Mouse (Mus musculus) kidney, postnatal 25 days (tissue): ENCODE results near the gene Plekhh2.

ENCODE experiments used
- DNase-seq, 2 experiments: peaks; one replicate each; pipeline ENCODE4 v3.0.0; 2021; ENCODE audit warnings: mixed read lengths in 2 of 2

The Plekhh2 gene

DNA sequence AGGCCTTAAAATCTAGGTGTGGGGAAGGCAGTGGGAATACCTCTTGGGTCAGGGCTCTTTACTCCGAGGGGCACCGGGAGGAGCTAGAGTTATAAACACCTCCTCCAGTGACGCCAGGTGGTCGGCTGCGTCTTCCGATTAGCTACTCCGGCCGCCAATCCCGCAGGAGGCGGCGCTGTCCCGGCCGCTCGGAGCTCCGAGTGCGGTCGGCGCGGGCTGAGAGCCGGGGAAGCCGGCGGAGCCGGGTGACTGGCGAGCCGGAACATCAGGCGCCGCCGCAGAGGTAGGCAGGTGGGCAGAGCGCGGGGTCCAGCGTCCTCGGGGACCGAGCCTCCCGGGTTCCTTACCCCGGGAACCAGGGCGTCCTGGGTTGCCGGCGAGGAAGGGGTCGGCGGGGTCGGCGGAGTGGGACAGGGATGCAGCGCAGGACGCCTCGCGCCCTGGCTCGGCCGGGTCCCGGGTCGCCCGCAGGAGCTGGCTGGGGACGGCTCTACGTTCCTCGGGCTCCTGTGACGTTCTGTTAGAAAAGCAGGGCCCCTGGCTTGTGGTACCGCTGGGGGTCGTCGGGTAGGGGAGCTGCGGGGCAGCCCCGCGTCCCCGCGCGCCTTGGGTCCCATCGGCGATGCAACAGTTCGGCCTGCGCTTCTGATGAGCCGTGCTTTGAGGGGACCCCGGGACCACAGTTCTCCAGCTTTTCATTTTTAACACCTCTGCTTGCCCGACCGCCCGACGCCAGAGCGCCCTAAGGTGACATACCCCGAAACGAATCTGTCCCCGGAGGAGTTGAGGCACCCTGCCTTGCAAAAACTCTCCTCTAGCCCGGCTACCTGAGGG lies at the start of gene Plekhh2:
Gene Plekhh2, plus strand, starts transcription at position 214 of the 834 bp plus-strand sequence.
- peak; percentile 85 to 92 for DNase-seq

DNA sequence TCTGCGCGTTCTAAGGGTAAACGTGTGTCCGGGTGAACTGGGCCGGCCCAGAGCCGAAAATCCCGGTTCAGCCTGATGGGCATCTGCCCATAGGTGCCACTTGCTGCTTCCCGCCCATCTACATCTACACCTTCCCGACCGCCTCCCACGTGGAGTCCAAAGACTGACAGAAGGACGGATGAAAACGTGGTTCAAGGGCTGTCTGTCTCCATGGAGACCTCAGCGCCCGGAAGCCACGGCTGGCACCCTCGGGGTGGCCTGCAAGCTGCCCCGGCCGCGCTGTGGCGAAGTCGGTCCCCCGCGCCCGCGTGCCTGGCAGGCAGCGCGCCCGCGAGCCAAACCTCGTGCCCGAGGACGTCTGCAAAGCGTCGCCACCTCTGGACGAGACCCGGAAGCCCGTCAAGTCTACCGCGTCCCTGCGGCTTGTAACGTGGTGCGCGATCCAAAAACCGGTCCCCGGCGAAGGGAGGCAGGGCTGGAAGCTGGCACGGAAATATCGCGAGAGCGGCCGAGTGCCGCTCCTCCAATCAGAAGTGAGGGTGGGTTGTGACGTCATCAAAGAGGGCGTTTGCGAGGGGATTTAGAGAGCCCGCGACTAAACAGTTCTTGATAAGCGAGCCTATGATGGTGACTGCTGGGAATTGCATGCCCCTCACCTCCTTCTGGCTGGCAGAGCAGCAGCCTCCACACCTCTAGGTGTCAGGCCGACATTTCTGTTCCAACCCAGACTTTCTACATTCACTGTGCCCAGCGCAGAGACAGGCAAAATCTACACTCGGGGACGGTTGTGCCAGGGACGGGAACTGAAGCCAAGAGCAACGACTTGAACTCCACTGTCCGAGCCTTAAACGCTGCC lies 45.7 kb upstream of the Plekhh2 start, which contains the start of gene Thada:
Gene Thada, minus strand, starts transcription at position 453 of the 856 bp plus-strand sequence.
- DNase-seq = peak; percentile 98

DNA sequence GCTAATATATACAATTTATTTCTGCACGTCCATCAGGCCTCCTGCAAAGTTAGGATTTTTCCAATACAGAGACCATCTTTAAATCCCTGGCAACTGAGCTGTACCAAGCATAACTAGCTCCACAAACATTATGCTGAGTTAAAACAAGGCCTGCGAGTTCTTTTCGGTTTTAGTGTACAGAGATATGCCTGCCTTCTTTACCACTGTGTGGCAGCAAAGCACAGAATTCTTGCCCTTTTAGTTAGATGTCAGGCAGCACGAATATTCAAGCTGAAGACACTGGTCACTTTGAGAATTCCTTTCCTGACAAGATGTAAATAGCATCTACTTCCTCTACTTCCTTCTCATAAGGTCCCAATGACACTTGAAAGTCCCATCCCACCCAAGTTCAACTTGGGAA lies 37.4 kb upstream of the Plekhh2 start:
- peak in 1 of 2 experiments; percentile 35 for DNase-seq

DNA sequence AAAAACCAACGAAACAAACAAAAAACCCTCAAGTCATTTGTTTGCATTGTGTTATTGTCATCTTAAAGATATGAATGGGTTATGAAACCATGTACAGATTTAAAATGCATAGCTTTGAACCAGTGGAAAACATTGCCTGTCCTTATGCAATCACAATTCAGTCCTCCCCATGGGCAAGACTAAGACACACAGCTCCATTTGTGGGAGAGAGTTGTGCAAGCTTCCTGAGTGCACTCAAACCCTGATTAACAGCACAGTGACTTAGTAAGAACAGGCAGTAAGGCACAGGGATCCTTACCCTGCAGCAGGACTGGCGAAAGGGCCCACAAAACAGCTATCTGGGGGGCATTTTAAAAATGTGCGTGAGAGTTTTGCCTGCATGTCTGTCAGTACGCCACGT lies 34.5 kb upstream of the Plekhh2 start:
- no peak for DNase-seq

DNA sequence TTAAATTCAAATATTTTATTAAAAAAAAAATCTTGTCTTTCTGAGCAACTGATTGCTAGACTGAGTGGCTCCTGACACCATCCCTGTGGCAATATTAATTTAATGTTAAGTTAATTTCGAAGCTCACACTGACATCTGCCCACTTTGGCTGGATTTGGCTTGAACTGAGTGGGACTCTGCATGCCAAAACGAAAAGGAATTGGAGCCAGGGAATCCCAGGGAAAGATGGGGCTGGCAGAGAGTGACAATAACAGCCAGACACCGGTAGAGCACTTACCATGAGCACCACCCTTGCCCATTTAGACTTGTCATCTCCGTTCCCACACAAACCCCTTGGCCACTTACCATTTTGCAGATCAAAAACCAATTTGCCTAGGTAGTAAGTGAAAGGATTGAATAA lies 33.4 kb upstream of the Plekhh2 start:
- no peak for DNase-seq

DNA sequence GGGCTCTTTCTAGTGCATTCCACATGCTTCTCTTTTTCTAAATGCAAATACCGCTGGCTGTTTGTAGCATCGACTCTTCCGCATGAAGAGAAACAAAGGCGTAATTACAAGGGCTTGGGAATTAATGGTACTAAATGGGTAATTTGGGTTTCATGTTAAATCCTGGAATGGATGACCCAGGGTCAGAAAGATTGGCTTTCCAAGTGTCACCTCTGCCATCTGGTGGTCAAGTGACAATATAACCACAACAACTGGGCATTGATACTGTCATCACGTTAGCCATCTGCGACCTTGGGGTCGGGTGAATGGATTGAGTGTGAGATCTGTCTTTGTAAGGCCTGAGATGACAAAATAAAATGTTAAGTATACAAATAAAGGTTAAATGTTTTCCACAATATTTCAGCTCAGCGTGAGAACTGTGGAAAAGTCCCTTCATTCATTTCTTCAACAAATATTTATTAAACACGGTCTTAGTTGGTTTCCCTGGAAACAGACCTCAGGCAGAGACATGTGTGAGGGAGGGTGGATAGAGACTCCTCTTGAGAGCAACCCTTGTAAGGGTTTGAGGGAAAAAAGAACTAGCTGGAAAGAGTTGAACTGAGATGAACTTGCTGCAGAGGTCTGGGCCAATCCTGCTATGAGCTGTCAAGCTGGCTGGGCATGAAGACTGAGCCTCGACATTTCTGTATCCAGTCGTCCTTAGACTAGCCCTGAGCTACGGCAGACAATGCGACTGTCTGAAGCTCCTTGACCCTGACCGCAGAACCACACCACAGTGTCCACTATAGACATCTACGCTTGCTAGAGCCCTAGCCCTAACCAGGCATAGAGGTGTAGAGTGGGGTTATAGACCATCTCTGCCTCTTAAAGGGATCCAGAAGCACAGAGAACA lies 31.0 kb upstream of the Plekhh2 start:
- peak in 1 of 2 experiments; percentile 30 for DNase-seq

DNA sequence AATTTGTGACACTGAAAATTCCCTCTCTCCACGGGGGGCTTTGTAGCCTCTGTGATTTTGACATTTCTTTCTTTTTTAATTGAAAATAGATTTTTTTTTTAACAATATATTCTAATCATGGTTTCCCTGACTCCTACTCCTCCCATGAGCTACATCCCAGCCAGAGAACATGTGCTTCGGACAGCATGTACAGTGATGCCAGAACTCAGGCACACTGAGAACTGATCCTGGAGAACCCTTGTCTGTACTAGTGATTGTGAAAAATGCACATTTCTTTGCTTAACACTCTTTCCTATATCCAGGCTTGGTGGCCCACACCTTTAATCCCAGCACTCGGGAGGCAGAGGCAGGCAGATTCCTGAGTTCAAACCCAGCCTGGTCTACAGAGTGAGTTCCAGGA lies 28.9 kb upstream of the Plekhh2 start:
- no peak for DNase-seq

DNA sequence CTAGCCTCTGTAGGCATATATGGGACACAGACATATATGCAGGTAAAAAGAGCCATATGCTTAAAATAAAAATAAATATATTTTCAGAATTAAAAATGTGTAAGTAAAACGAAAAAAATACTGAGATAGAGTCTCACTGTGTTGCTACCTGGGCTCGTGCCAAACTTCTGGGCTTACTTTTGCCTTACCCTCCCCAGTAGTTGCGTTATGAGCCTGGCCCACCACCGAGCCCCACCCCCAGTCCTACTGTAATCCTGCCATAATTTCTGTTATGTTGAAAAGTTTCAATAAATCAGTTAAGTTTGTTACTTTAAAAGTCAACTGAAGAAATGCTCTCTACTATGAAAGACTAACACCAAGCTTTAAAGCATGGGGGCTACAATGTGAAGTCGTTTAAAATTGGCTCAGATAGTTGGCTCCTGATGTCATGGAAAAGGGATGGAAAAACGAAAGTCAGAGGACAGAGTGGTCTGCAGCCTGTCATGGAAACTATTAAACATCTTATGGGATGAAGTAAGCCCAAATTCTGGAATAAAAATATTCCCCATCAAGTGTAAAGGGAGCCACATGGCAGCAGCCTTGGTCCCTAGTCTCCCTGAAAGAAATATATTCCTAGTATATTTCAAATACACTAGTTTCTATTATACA lies 27.9 kb upstream of the Plekhh2 start:
- DNase-seq = no peak

DNA sequence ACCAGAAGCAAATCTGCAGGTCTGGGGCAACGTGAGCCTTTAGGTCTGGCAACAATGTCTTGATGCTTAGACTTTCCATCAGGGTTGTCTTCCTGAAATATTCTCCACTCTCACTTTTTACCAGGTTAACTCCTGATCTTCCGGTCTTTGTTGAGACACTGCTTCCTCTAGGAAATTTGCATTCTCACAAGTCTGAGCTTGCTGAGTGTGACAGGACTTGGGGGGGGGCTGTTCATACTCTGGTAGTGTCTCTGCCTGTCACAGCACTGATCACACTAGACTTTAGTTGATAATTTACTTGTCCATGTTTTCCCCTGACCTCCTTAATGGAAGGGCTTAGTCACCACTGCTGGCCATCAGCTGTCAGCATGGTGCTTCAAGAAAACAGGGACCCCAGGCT lies 24.3 kb upstream of the Plekhh2 start:
- DNase-seq = no peak

DNA sequence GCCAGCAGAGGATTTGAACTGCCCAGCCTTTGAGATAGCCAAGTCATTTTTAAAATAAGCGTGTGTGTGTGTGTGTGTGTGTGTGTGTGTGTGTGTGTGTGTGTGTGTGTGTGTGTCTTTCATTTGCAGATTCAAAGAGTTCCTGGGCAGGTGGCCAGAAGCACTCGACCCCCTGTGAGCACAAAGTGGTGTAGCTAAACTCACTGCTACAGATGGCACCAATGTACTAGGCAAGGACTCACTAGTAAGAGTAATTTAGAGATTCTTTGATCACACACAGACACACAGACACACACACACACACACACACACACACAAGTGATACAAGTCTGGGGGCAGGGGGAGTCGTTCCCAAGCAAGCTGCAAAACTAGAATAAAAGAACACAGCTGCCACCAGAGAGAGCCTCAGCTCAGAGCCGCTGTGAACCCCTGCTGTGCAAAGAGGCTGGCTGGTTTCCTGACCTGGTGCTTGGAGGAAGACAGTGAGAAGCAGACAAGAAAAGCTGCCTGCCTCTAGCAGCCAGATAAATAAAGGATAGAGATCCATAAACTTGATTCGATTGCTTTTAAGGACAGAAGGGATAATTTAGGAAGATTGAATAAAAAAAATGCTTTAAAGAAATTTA lies 19.3 kb upstream of the Plekhh2 start:
- DNase-seq = no peak

DNA sequence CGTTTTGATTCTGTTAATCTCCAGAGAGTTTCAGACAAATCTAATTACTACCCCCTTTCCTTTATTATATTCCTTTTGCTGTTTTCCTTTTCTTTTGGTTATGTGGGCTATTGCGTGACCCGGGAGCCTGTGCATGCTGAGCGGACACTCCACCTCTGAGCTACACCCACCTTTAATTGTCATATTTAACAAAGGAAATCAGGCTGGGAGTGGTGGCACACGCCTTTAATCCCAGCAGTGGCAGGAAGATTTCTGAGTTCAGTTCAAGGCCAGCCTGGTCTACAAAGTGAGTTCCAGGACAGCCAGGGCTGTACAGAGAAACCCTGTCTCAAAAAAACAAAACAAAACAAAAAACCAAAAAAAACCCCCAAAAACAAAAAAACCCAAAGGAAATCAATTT lies 14.7 kb upstream of the Plekhh2 start:
- DNase-seq = no peak

DNA sequence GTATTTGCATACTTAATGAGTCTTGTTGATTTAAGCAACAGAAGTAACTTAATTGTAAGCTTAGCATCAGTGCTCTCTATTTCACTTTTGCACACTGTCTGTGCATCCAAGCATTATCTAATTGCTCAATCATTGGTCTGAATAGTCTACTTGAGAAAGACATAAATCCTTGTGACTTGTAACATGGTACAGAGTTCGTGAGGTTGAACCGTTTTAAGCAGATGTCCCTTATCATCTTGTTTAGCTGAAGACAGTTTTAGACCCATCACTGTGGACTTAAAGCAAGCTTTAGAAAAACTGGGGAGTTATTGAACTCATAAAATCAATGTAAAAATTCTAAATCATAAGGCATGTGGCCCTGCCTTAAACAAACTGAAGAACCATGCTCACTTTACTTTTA lies 14.1 kb upstream of the Plekhh2 start:
- DNase-seq = no peak

DNA sequence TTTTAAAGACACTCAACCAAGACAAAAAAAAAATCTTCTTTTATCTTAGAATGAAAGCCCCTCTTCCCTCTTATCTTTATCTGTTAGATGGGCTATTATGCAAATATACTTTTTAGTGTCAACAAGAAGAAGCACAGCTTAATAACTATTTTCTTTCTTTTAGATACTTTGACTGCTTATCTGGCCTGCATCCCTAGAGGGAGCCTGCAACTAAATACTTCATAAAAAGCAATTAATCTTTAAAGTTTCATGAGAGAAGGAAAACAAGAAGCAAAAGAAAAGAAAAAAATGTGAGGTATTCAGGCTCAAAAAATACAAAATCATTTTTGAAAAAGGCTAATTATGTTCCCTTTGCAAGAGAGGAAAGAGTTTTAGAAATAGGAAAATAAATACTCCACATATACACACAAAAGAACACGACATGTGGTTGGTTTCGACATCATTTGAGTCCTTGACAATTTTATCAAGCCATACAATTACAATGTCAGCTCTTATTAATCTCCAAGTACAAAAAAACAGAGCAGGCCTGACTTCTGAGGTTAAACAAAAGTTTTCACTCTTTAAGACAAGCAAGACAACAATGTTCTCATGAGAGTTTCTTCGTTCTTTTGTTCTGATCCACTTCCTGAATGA lies 13.6 kb upstream of the Plekhh2 start:
- DNase-seq = no peak

DNA sequence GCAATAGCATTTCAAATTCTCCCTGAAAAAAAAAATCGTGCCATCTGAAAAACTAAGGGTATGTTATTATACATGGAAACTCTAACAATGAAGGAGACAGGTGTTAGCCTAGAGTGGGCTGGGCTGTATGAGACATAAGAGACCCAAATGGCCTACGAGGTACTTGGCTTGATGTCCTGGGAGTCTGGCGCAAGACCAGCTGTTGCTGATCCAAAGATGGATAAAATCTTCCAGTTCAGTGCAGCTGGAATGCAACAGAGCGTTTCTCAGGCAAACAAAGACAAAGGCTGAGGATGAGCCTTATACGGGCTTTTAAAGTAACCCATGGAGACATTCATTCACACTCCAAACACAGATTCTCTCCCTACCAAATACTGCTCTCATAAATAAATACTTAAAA lies 13.1 kb upstream of the Plekhh2 start:
- peak in 1 of 2 experiments; percentile 47 for DNase-seq

DNA sequence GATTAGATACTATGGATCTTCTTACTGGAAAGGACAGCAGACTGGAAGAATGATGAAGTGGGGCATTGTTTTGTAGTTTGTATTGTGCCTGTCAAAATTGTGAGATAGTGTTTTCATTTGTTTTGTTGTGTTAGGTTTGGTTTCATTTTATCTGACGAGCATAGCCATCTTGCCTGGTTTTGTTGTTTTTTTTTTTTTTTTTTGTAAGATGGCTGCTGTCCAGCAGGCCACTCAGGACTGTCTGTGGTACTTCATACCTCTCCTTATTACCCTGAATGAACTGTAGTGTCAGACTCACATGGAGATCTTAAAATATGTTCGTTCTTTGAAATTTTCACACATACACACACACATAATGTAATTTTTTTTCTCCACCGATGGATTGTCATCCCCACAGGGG lies 9.4 kb upstream of the Plekhh2 start:
- DNase-seq = no peak

DNA sequence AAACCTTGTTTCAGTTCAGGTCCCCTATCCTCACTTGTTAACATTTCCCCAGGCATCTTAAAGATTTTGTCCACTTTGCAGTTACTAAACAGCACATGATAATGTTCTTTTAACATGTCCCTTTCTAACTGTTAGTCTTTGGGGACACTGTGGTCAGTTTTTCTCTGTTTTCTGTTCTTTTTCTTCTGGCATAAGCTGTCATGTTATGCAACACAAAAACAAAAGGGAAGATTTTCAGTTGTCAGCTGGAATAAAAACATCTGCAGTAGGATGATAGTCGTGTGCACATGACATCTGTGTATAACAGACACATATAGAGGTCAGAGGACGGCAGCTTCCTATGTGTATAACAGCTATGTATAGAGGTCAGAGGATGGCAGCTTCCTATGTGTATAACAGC lies 5.8 kb upstream of the Plekhh2 start:
- DNase-seq = no peak

DNA sequence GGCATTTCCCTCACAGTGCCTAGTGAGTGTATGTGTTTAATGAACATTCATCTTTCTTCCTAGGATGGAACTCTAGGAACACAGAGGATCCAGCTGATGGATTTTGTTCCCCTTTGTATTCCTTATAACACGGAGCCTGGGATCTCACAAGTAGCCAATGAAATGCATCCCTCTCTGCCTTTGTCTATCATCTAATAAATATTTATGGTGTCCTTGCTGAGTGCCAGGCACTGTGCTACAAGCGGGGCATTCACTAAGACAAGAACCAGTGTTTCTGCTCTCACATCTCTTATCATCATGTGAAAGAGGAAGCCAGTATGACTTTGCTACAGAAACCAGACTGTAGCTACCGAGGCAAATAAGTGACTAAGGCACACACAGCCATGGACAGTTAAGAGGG lies 3.0 kb upstream of the Plekhh2 start:
- DNase-seq = no peak

DNA sequence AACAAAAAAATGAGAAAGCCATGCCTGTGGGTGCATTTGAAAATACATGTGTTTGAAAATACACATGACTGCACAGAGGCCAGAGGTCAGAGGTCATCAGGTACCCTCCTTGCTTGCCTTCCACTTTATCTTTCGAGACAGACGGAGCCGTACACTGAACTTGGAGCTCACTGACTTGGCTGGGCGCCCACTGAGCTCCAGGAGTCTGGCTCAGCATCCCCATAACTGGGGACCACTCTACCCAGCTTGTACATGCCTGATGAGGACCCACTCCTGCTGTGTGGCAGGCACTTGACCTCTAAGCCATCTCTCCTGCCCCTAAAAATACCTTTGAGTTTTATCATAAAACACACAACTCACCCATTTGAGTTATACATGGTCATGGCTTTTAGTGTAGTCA lies 2.5 kb upstream of the Plekhh2 start:
- DNase-seq = no peak

DNA sequence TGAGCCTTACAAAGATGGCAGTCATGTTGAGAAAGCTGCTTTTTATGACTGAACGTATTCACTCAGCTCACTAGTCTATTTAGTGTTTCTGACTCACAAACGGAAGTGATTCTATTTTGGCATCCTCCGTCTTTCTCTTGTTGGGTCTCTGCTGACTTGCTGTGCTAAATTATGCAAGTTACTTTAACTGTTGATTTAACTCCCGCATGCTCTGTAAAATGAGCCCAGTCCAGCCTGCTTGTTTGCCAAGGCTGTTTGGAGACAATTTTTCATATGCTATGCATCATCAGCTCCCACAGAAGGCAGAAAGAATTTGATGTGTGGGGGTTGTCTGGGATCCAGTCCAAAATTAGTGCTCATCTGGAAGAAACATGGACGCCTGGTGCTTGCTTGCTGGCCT lies 1.3 kb upstream of the Plekhh2 start:
- peak in 1 of 2 experiments; percentile 14 for DNase-seq

DNA sequence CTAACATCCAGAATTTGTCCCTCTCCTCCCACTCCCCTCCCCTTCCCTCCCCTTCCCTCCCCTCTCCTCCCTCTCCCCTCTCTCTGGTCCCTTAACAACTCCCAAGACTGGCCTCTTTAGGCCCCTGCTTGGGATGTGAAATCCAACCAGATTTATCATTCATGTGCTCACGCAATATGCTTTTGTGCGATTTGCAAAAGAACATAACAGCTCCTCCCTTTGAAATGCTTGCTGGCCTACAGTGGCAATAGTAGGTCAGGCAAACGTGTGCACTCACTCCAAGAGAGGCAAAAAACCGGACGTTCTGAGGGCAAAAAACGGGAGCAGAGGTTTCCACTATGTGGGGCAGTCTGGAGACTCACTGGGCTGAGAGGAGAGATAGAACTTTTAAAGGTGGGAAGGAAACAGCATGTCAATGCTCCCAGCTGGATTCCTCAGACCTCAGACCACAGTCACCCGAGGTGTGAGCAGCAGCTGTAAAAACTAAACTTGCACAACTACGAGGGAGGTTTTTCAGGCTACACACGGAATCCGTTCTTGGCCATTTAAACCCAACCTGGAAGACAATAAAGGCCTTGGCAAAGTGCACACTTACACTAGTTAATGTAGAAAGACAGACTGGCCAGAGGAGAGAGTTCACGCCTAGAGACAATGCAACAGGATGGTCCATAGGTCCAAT lies 595 bp upstream of the Plekhh2 start:
- no peak for DNase-seq
